Mouse (Mus musculus): Measurements from ENCODE around the gene Cwc22.

GRCm38 (mm10) chr2:77889401-77889800 is 56.8 kb downstream of the Cwc22 start:
- TF ChIP-seq GATA1 (IDR thresholded peaks at IDR 0.05; ENCODE audit: low read length) (no peak; the same call in 1 of the 2 replicates), TAL1 (IDR thresholded peaks at IDR 0.05; ENCODE audit: low read length) (no peak)

Measured in erythroblast, embryonic 14.5 days (primary cell).